In the genomic region with DNA sequence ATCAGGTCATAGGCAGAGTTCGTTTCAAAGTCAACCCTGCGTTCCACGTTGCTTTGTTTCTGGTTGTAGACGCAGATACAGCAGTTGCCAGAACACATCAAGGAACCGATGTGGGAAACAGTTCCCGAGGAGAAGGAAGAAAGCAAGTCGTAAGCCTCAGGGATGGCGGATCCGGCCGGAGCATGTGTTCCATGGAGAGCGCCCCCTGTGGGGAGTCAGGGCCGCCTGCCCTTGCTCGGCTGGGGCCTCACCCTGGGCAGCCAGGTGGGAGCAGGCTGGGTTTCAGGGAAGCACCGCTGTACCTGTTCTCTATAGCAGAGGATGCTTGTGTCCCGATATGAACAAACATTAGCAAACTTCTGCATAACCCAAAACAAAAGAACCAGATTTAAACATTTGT, we compare ENCODE assay signal across 17 mouse cellular contexts. TPM values are rescaled to one million over a fixed set of nuclear protein-coding genes. Genes with fewer than 3 reads are reported as not detected.
"Had no signal": no experiment of that assay in that cellular context is flagged by ENCODE, and none has a peak within 500 bp of the region (broad histone marks: within the 10 kb centered on the region; RNA-seq: fewer than 3 reads in every experiment).

No protein-coding gene starts in this region.

- H3K9me3 ChIP-seq: limb, embryonic 12.5 days; liver, embryonic 12.5 days; midbrain, embryonic 15.5 days; neural tube, embryonic 13.5 days had no signal

- ATAC-seq: liver, embryonic 12.5 days; liver, postnatal 0 days; midbrain, embryonic 15.5 days had no signal

- H3K4me1 ChIP-seq: limb, embryonic 12.5 days; liver, embryonic 12.5 days; neural tube, embryonic 13.5 days had no signal

- H3K27ac ChIP-seq: limb, embryonic 12.5 days; liver, embryonic 12.5 days; midbrain, embryonic 15.5 days; neural tube, embryonic 13.5 days had no signal

- H3K9ac ChIP-seq: limb, embryonic 12.5 days; liver, embryonic 12.5 days; liver, postnatal 0 days; midbrain, embryonic 15.5 days; neural tube, embryonic 13.5 days had no signal

- DNase-seq: kidney, adult 11 months; kidney, adult 9 months; kidney, postnatal 14 days; layer of hippocampus, postnatal 36 days; liver, postnatal 0 days; lung, postnatal 36 days; retina, postnatal 1 day; right cerebral cortex, postnatal 4 days; spleen, adult 18-20 months; thymus, adult 2 months; thymus, postnatal 25 days had no signal

- H3K27me3 ChIP-seq: limb, embryonic 12.5 days; liver, embryonic 12.5 days; midbrain, embryonic 15.5 days; neural tube, embryonic 13.5 days had no signal

- H3K4me3 ChIP-seq: limb, embryonic 12.5 days; liver, embryonic 12.5 days; midbrain, embryonic 15.5 days; neural tube, embryonic 13.5 days had no signal

RNA-seq across cellular contexts. Expression of a gene that starts 22.3 kb away (rescaled TPM):
- total RNA-seq: layer of hippocampus, postnatal 36 days had no signal

RNA-seq across cellular contexts. Expression of a gene that starts 59.0 kb away (rescaled TPM):
- total RNA-seq: layer of hippocampus, postnatal 36 days; left cerebral cortex, postnatal 36 days had no signal
- polyA plus RNA-seq: lung, embryonic 16.5 days had no signal
